Mouse (Mus musculus) cerebellum, adult 11 months (tissue): Measurements from ENCODE around the gene Wdhd1.

Experiments used
- DNase-seq: peaks from one replicate; pipeline ENCODE4 v3.0.0; 2022

The Wdhd1 gene

DNA sequence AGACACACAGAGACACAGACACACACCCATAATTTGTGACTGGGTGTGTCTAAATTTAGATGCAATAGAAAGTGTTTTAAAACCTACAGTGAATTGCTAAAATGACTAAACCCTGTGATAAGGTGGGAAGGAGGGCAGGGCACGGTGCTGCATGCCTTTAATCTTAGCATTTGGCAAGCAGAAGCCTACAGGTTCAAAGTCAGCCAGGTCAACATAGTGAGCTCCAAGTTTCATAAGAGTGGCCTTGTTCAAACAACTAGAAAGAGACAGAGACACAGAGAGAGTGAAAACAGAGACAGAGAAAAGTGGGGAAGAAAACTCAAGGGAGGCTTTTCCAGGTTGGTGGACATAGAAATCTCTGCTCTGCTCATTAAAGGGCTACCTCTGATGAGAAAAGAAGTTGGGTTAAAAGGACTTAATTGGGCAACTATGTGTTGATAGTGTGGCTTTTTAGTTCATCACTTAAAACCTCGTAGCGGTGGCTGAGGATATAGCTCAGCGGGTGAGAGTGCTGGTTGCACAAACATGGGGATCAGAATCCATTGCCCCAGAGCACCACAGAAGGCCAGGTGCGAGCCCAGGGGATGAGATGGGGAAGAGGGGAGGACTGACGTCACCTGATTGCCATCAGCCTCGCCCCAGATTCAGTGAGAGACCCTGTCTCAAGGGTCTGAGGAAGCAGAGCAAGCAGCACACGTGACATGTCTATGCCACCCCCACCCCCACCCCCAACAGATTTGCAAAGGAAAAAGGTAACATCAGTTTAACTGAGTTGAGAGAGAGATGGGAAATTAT, 56.2 kb downstream of the Wdhd1 start:
- no peak for DNase-seq

DNA sequence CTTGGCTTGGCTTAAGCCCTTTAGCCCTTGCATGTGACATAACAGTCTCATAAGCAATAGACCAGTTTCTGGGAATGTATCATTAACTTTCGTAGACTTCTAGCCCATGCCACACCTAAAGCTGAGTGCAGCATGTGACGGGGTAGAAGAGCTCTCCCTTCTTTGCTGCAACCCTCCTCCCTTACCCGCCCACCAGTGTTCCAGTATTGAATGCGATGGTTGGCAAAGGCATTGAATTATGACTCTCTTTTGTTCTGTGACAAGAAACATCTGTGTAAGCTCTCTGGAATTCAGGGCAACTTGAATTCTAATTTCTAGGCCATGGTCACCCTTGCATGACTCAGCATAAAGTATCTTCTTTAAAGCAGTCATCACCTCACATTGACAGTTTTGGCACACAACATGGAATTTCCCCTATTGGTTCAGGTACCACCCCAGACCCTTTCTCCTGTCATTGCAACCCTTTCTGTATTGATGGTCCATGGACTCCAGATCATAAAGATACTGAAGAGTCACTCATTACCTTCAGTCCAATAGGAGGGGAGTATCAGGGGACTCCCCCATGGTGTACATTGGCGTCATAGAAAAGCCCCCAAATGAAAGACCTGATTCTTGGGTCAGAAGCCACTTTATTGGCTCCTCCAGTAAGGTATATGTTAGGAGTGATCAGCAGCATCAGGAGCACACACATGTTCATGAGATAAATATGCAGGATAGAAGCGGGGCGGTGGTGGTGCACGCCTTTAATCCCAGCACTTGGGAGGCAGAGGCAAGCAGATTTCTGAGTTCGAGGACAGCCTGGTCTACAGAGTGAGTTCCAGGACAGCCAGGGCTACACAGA, 57.7 kb downstream of the Wdhd1 start:
- DNase-seq, result no peak

DNA sequence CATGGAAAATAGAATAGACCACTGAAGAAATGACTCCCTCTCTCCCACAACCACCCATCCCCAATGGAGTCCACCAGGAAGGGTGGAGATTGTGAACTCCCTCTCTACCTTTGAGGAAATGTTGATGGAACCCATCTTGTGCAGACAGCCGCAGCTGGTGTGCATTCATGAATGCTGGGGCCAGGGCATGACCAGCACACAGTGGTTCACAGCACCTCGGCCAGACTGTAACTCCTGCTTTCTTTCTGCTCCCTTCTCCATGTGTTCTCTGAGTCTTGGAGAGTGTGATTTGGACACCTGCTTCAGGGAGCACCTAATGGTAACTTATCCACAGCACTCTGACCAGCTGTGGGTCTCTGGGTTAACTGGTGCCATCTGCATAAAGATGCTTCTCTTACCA, 60.1 kb downstream of the Wdhd1 start:
- no peak for DNase-seq

DNA sequence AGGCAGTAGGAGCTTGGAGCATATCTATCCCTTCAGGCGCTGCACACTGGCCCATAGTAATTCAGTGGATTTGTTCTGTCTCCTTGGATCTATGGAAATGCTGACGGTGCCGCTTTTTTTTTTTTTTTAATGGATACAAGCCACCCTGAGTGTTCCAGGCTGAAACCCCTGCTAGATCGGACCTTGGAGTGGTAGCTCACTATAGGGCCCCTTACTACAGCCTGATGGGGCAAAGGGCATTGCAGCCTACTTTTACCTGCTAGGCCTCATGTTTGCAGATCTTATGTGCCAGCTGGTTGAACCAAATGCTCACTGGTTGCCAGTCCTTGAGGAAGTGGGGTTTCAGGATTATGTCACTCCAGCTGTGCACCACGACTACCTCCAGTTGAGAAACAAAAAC, 62.3 kb downstream of the Wdhd1 start:
- no peak for DNase-seq

DNA sequence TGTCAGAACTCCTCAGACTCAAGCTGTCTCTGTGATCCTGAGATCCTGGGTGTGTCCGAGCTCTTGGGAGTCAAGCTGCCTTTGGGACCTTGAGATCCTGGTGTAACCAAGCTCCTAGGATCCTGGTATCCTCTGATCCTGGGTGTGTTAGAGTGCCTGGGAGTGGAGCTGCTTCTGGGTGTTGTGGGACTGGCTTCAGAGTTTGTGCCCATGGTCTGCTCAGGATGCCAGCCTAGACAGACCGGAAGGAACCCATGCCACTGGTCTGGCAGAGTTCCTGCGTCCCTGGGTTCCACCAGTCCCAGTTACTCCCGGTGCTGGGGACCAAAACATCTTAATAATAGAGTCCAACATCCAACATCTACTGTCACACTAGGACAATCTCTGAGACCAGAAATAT, 63.4 kb downstream of the Wdhd1 start:
- no peak for DNase-seq

DNA sequence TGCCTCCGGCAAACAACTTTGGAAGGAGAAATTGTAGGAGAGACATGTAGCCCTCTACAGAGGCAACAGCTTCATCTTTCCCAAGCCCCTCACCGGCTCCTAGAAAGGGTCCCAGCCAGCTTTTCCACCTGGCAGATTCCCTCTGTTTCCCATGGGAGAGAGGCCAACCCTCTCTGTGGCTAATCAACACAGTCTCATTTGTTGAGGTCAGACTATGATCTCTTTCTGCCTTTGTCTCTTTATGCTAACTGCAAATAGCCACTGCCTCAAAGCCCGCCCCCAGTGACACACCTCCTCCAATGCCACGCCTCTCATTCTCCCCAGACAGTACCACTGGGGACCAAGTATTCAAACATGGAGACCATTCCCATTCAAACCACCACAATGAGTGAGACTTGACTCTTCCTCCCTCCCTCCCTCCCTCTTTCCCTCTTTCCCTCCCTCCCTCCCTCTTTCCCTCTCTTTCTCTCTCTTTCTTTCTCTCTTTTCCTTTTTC, 66.9 kb downstream of the Wdhd1 start:
- no peak for DNase-seq

DNA sequence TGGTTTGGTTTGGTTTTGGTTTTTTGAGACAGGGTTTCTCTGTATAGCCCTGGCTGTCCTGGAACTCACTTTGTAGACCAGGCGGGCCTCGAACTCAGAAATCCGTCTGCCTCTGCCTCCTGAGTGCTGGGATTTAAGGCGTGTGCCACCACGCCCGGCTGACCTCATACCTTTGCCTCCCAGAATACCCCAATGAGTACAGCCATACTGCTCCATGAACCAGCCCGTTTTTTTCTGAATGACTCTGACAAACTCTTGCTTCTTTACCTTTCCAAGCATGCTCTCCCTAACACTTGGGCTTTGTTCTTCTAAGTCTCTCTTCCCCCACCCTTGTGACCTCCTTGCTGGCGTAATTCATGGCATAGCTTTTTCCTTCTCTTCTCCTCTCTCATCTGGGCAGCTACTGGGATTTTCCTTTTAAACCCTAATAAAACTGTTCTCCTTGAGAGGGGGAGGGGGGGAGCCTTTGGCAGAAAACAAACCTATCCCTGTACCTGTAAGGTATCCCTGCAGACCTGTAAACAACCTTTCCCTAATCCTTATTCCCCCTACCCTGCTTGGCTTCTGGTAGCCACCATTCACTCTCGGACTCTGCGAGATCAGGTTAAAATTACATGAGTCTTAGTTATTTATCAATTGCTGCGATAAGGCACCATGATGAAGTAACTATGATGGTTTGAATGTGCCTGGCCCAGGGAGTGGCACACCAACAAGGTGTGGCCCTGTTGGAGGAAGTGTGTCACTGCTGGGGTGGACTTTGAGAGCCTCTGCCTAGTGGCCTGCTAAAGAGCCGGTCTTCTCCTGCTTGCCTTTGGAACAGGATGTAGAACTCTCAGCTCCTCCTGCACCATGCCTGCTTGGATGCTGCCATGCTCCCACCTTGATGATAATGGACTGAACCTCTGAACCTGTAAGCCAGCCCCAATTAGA, 67.8 kb downstream of the Wdhd1 start:
- no peak for DNase-seq

DNA sequence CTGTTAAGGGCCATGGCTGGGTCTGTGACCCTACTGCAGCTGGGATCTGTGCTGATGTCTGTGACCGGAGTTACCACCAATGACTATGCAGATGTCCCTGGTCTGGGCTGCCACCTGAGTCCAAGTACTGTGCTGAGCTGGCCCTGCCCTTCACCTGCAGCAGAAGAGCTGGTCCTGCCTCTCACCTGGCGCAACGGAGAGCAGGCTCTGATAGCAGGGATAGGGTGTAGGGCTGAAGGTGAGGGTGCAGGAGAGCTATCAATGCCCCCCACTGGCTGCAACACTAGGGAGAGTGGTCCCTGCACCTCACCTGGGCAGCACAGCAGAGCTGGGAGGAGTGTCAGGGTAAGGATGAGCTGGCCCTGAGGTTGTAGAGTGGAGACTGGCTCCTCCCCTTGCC, 70.1 kb downstream of the Wdhd1 start:
- no peak for DNase-seq

DNA sequence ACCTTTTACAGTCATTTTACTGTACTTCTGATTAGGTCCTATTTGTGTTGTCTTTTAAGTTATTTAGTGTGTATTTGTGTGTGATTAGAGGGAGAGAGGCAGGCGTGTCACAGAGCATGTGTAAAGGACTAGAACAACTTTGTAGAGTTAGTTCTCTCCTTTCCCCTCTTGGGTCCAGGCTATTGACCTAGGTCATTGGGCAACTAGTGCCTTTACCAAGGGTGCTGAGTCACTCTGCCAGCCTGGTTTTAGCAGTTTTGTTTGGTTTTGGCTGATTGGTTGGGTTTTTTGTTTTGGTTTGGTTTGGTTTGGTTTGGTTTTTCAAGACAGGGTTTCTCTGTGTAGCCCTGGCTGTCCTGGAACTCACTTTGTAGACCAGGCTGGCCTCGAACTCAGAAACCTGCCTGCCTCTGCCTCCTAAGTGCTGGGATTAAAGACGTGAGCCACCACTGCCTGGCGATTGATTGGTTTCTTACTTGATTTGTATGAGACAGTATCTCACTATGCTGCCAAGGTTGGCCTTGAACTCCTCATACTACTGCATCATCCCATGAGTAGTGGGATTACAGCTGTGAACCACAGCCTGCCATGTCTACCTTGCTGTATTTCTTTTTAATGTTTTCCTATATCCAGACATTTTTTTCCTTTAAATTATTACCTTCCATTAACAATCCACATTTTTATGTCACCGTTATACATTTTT, 71.2 kb downstream of the Wdhd1 start:
- no peak for DNase-seq

DNA sequence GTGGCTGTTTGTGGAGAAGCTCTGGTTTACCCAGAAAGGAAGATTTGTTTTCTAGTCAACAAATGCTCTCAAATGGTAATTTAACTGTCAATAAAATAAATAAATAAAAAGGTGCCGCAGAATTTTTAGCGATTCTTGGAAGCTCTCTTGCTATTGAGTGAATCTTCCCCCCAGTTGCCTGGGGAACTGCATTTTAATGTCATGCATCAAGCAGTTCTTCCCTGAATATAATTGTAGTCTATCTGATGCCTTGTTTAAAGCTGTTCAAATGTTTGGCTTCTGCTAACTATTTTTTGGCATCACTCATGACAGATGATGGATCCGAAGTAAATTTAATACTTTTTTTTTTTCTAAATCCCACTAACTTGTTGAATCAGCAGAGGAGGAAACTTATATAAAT, 79.3 kb downstream of the Wdhd1 start:
- no peak for DNase-seq

DNA sequence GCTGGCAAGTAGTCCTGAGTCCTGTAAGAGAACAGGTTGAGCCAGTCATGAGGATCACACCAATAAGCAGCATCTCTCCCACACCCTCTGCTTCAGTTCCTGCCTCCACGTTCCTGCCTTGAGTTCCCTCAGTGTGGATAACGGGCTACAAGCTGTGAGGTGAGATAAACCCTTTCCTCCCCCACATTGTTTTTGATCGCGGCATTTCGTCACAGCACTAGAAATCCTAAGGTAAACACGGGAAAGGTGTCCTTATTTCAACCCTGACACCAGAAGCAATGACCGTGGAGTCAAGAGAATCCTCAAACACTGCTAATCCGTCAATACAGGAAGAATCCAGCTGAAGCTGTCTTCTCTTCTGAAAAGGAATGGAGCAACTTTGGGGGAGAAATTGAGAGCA, 79.9 kb downstream of the Wdhd1 start:
- DNase-seq, result no peak

DNA sequence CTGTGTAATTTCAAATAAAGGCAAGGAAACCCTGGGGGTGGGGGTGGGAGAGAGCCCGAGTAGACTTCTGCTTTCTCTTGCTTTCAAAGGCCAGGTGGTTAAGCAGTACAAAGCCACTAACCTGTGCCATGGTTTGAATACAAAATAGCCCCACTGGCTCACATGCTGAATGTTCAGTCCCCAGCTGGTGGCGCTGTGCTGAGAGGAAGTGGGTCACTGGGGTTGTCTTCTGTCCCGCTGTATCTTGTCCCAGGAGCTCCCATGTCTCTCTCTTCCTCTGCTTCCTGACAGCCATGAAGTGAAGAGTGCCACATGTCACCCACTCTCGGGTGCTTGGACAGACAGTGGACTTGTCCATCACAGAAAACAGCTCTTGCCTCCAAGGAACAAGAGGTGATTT, 82.6 kb downstream of the Wdhd1 start:
- no peak for DNase-seq

DNA sequence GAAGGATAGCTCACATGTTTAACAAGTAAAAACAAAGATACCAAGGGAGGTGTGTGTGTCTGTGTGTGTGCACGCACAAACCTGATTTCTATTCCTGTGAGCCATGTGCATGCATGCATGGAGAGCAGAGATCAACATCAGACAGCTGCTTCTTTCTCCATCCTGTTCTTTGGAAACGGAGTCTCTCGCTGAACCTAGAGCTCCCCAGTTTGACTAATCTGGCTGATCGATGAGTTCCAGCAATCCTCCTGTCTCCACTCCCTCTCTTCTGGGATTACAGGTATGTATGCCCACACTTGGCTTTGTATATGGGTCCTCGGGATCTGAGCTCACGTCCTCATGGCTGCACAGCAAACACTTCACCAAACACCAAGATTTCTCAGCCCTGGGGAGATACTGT, 83.2 kb downstream of the Wdhd1 start:
- DNase-seq, result no peak

DNA sequence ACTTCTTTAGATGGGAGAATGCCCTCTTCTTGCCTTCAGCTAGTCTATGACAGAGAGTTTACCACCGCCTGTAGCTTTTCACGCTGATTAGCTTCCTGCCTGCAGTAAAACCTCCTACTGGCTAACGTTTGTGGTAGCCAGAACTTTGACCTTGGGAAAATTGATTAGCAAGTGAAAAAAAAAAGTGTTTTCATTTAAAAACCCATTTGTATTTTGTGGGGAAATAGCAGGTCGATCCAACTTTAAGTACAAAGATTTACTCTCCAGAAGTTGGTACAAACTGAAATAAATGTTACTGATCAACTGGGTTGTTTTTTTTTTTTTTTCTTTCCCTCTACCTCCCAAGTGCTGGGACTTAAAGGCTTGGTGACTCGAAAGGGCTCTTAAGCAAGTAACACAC, 84.8 kb downstream of the Wdhd1 start:
- no peak for DNase-seq
